Mouse (Mus musculus) left cerebral cortex, postnatal 14 days (tissue): ENCODE data around the gene Ext2. TPM values are rescaled to one million over a fixed set of nuclear protein-coding genes. Genes with fewer than 3 reads are reported as not detected.
A peak's percentile ranks its signal among the peaks of the same experiment; 100 is the strongest.

Source experiments
- DNase-seq, 2 experiments: peaks; one replicate each; pipeline ENCODE4 v3.0.0; 2021 to 2022; ENCODE audit warnings: low spot score in 2 of 2, mixed read lengths in 1 of 2
- intact Hi-C: fragments of 180-260 bp; cut with DNase I; formaldehyde crosslinking; loops from one replicate; pipeline ENCODE4 v1.15.1; 2025
- total RNA-seq, 2 experiments: library from RNA; stranded (reverse); gene quantifications; 2 replicates each; pipeline ENCODE4 v1.2.3; 2021

Gene Ext2
- total RNA-seq, 2 experiments from 2014 or later = 53.6 to 55.7 TPM

- intact Hi-C loops = no loop called here
Observed at GRCm38 (mm10) chr2:93749709-93750108, 72.7 kb downstream of the Ext2 start.

GRCm38 (mm10) chr2:93747538-93748126 lies 74.7 kb downstream of the Ext2 start:
- intact Hi-C loops = no loop called here
- DNase-seq = peak in 1 of 2 experiments; percentile 41

More at GRCm38 (mm10) chr2:93749709-93750108, 72.7 kb downstream of the Ext2 start:
- no peak for DNase-seq

GRCm38 (mm10) chr2:93746620-93747019 lies 75.7 kb downstream of the Ext2 start:
- no peak for DNase-seq
- intact Hi-C loops = no loop called here

- intact Hi-C loops = no loop called here
- no peak for DNase-seq
Observed at GRCm38 (mm10) chr2:93746162-93746561, 76.2 kb downstream of the Ext2 start.

GRCm38 (mm10) chr2:93745741-93746140 lies 76.6 kb downstream of the Ext2 start:
- DNase-seq = no peak
- intact Hi-C loops = no loop called here

- intact Hi-C loops = no loop called here
- peak in 1 of 2 experiments; percentile 33 for DNase-seq
Observed at GRCm38 (mm10) chr2:93744346-93745229, 77.8 kb downstream of the Ext2 start.

GRCm38 (mm10) chr2:93741700-93742099 lies 80.7 kb downstream of the Ext2 start:
- intact Hi-C loops = no loop called here
- no peak for DNase-seq

GRCm38 (mm10) chr2:93739044-93739569 lies 83.3 kb downstream of the Ext2 start:
- no peak for DNase-seq
- intact Hi-C loops = no loop called here

- DNase-seq = no peak
- intact Hi-C loops = no loop called here
Observed at GRCm38 (mm10) chr2:93737146-93737545, 85.2 kb downstream of the Ext2 start.

GRCm38 (mm10) chr2:93732658-93733057 lies 89.7 kb downstream of the Ext2 start:
- intact Hi-C loops = no loop called here
- DNase-seq = no peak

GRCm38 (mm10) chr2:93729585-93729984 lies 92.8 kb downstream of the Ext2 start:
- intact Hi-C loops = no loop called here

GRCm38 (mm10) chr2:93723138-93723744 lies 99.1 kb downstream of the Ext2 start:
- DNase-seq = no peak
- intact Hi-C loops = no loop called here

More at GRCm38 (mm10) chr2:93729585-93729984, 92.8 kb downstream of the Ext2 start:
- DNase-seq = no peak

GRCm38 (mm10) chr2:93720956-93721355 lies 101.4 kb downstream of the Ext2 start:
- intact Hi-C loops = no loop called here
- no peak for DNase-seq

- no peak for DNase-seq
- intact Hi-C loops = no loop called here
Observed at GRCm38 (mm10) chr2:93719792-93720675, 102.3 kb downstream of the Ext2 start.

- no peak for DNase-seq
- intact Hi-C loops = no loop called here
Observed at GRCm38 (mm10) chr2:93713267-93713666, 109.1 kb downstream of the Ext2 start.

GRCm38 (mm10) chr2:93711460-93711859 lies 110.9 kb downstream of the Ext2 start:
- no peak for DNase-seq
- intact Hi-C loops = no loop called here

- no peak for DNase-seq
- intact Hi-C loops = no loop called here
Observed at GRCm38 (mm10) chr2:93709696-93710095, 112.7 kb downstream of the Ext2 start.

- no peak for DNase-seq
- intact Hi-C loops = no loop called here
Observed at GRCm38 (mm10) chr2:93709241-93709640, 113.1 kb downstream of the Ext2 start.

- intact Hi-C loops = no loop called here
Observed at GRCm38 (mm10) chr2:93706825-93707224, 115.5 kb downstream of the Ext2 start.

More at GRCm38 (mm10) chr2:93706825-93707224, 115.5 kb downstream of the Ext2 start:
- DNase-seq = peak in 1 of 2 experiments; percentile 49
